Mouse (Mus musculus) ES-Bruce4 (cell line): ENCODE data around the gene Aqp11.

Experiments
- EP300 ChIP-seq: IDR thresholded peaks from 2 replicates; pipeline ENCODE4 v1.6.1; 2011; ENCODE audit warnings: low read depth, low read length; ENCODE audit not compliant: insufficient read depth
- POLR2A ChIP-seq: IDR thresholded peaks from one replicate; pipeline ENCODE4 v1.8.1; 2011; ENCODE audit warnings: low read length; ENCODE audit not compliant: insufficient read depth

DNA sequence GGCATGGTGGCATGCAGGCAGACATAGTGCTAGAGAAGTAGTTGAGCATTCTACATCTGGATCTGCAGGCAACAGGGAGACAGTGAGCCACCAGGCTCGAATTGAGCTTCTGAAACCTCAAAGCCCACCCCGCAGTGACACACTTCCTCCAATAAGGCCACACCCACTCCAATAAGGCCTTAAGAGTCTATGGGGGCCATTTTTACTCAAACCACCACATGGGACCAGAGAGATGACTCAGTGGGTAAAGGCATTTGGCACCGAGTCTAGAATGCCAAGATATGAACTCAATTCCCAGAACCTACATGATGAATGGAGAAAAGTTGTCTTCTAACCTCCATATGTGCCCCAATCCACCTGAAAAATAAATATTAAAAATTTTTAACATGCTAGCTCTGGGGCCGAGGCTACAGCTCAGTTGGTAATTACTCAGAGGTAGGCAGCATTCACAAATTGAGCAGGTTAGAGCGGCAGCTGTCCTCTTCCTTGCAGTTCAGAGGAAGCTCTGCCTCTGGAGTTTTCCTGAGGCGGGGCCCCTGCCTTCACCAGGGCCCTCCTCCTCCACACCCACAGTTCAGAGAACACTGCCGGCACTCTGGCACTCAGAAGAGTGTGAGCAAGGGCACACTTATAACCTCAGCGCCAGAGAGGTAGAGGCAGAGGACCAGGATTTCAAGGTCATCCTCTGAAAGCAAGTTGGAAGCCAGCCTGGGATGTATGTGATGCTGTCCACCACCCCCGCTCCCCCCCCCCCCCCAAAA, 28.5 kb upstream of the Aqp11 start:
- no peak for TF ChIP-seq POLR2A
- no peak for TF ChIP-seq EP300
